Mouse (Mus musculus): ENCODE data around the gene Gm7075. TPM values are rescaled to one million over a fixed set of nuclear protein-coding genes. Genes with fewer than 3 reads are reported as not detected.
"Not testable (repeated sequence)": the region's sequence is repeated elsewhere in the genome, so short reads cannot be mapped to it uniquely, and the experiment has no call there.

The Gm7075 gene
- polyA plus RNA-seq, 1 experiment = not detected

GRCm38 (mm10) chr10:63388948-63389347 is 32.6 kb downstream of the Gm7075 start:
- H3K4me3 ChIP-seq (ENCODE audit: insufficient read depth, low read depth, low read length) = no peak overlapping the region
- H3K27ac ChIP-seq (replicated peaks; ENCODE audit: low read depth, low read length) = no peak overlapping the region
- H3K4me1 ChIP-seq (ENCODE audit: control insufficient read depth, insufficient read depth, insufficient read length, low read length) = no peaks in the 10 kb centered on the region

DNA sequence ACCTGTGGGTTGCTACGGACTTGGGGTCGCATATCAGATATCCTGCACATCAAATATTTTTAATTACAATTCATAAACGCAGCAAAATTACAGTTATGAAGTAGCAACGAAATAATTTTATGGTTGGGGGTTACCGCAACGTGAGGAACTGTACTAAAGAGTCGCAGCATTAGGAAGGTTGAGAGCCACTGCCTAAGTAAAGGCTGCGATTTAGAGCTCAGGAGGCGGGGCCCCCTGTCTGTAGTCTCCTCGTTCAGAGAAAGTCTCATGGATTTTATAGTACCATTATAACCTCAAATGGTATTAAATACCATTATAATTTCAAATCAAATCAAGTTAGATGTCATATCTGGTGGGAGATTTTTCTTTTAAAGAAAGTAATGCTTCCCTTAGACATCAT is 34.6 kb downstream of the Gm7075 start:
- H3K4me1 ChIP-seq (ENCODE audit: control insufficient read depth, insufficient read depth, insufficient read length, low read length) = no peaks in the 10 kb centered on the region
- peak overlapping the region; percentile 63 for H3K4me3 ChIP-seq (ENCODE audit: insufficient read depth, low read depth, low read length)
- no peak overlapping the region for H3K27ac ChIP-seq (replicated peaks; ENCODE audit: low read depth, low read length)

DNA sequence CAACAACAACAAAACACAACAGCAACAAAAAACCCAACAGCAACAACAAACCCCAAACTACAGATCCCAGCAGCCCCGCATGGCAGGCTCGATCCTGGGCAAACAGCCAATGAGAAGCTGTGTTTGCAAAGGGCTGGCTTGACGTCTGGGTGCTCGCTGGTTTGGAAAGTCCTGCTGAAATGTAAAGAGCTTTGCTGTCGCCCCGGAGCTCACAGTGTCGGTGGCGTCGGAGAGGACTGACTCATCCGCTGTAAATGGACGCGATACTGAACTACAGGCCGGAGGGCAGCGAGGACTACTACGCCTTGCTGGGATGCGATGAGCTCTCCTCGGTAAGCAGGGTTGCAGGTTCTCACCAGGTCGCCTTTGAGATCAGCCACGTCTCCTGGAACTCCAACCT is 35.1 kb downstream of the Gm7075 start:
- Histone ChIP-seq H3K27ac (replicated peaks; ENCODE audit: low read depth, low read length) (no peak overlapping the region), H3K4me3 (ENCODE audit: insufficient read depth, low read depth, low read length) (peak overlapping the region; percentile 63), H3K4me1 (ENCODE audit: control insufficient read depth, insufficient read depth, insufficient read length, low read length) (no peaks in the 10 kb centered on the region)

- H3K27ac ChIP-seq (replicated peaks; ENCODE audit: low read depth, low read length); H3K4me1 ChIP-seq (ENCODE audit: control insufficient read depth, insufficient read depth, insufficient read length, low read length): not testable (repeated sequence)
- H3K4me3 ChIP-seq (ENCODE audit: insufficient read depth, low read depth, low read length) = peak overlapping the region; percentile 63
Measured at GRCm38 (mm10) chr10:63385897-63386296, 35.7 kb downstream of the Gm7075 start.

DNA sequence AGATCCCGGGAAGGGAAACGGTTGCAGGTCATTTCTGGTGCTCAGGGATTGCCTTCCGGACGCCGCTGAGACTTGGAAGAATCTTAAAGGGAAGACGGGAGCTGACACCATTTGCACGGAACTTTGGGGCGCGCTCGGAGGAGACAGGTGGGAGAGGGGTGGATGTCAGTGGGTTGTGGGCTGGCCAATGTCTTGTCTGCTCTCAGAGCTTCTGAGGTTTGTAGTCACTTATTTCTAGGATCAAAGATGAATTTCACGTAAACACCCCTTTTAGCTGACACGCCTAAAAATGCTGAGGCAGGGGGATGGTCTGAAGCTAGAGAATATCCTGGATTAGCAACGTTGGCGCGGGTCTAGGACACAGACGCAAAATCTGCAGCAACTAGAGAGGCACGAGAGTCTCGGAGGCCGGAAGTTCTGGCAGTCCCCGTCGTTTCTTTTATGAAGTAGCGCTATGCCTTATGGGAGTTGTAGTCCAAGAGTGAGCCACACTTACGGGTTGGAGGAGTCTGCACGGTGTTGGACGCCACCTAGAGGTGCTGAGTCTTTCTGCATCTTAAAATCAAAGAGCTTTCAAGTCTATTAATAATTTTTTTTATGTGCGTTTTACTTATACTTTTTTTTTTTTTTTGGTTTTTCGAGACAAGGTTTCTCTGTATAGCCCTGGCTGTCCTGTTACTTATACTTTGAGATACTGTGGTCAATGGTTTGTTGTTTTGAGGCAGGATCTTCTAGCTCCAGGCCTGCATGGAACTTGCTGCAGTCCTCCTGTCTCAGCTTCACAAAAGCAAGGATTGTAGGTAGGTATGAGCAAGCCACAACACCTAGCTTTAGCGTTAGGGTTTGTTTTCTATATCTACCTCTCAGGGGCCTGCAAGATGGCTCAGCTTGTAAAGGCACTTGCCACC is 39.0 kb downstream of the Gm7075 start, which contains the start of gene Dnajc12:
Dnajc12 (plus strand) TSS at position 72 of the 908 bp plus-strand sequence.
- Histone ChIP-seq H3K4me1 (ENCODE audit: control insufficient read depth, insufficient read depth, insufficient read length, low read length) (no peaks in the 10 kb centered on the region), H3K27ac (replicated peaks; ENCODE audit: low read depth, low read length) (peak within 1 kb of the TSS; percentile 53; the same call in 1 of the 2 replicates), H3K4me3 (ENCODE audit: insufficient read depth, low read depth, low read length) (peak within 1 kb of the TSS; percentile 67)

DNA sequence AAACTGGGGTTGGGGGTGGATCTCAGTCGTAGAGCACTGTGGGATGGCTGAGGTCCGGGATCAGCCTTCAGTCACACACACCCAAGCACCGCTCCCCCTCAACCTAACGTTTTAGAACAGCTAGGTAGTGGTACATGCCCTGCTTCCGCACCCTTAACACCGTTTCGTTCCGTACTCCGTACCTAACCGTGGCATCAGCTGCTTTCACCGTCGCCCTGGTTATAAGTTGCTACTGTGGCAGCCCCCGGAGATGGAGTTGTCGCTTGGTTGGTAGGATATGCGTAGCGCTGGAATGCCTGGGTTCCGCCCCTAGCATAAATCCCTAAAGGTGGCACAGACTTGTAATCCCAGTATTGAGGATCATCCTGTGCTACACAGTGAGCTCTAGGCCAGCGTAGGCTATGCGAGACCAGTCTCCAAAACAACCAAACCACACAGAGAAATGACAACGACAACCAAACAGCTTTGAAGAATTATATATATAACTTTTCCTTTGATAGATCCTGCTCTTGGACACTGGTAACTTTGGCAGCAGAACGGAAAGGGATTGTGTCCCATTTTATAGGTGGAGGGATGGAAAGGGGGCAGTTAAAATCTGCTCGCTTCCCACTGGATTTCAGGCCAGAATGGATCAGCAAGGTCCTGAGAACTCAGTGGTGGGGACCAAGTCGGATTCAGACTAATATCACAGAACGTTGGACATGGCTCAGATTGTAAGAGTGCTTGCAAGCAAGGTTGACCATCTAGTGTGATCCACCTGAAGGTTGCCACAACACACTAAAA is 39.9 kb downstream of the Gm7075 start, which contains the start of gene Sirt1:
Sirt1 (minus strand) TSS at position 207 of the 783 bp plus-strand sequence.
- Histone ChIP-seq H3K4me1 (ENCODE audit: control insufficient read depth, insufficient read depth, insufficient read length, low read length) (no peaks in the 10 kb centered on the region), H3K27ac (replicated peaks; ENCODE audit: low read depth, low read length) (peak within 1 kb of the TSS; percentile 53; the same call in 1 of the 2 replicates), H3K4me3 (ENCODE audit: insufficient read depth, low read depth, low read length) (peak within 1 kb of the TSS; percentile 67)

DNA sequence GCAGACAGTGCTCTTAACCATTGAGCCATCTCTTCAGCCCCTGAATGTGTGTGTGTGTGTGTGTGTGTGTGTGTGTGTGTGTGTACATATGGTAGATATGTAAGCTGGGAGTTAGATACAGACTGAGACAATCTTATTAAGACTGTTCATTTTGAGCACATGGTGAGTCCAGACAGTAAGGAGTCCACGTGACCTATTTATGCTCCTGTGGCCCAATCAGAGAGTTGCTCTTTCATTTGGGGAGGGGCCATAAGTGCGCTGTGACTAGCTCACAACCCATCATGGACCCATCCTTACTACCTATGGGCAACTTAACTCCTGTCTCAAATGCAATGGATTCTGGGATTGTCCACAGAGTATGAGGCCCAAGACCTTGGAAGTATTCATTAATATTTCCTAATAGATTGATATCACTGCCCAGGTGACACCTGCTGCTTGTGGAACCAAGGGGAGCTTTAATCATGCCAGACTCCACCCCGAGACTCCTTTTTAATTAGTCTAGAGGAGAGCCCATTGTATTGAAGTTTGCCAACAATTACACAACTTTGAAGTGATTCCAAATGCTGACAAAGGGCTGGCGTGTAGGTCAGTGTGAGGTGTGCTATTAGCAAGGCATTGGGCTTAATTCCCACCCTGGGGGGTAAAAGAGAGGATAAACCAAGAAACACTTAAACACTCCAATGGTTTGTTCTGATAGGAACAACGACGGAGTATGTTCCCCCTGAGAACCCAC is 42.5 kb downstream of the Gm7075 start:
- H3K4me3 ChIP-seq (ENCODE audit: insufficient read depth, low read depth, low read length) = no peak overlapping the region
- no peak overlapping the region for H3K27ac ChIP-seq (replicated peaks; ENCODE audit: low read depth, low read length)
- no peaks in the 10 kb centered on the region for H3K4me1 ChIP-seq (ENCODE audit: control insufficient read depth, insufficient read depth, insufficient read length, low read length)

DNA sequence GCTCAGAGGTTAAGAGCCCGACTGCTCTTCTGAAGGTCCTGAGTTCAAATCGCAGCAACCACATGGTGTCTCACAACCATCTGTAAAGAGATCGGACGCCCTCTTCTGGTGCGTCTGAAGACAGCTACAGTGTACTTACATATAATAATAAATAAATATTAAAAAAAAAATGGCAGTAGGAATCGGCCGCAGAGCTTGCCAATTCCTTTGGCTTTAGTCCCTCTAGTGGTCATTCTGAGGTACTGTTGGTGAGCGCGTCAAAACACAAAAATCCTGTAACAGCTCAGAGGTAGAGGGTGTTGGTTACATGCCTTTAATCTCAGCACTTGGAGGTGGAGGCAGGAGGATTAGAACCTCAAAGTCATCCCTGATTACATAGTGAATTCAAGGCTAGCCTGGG is 44.1 kb downstream of the Gm7075 start:
- H3K4me3 ChIP-seq (ENCODE audit: insufficient read depth, low read depth, low read length) = no peak overlapping the region
- H3K27ac ChIP-seq (replicated peaks; ENCODE audit: low read depth, low read length) = no peak overlapping the region
- no peaks in the 10 kb centered on the region for H3K4me1 ChIP-seq (ENCODE audit: control insufficient read depth, insufficient read depth, insufficient read length, low read length)

- Histone ChIP-seq H3K27ac (replicated peaks; ENCODE audit: low read depth, low read length) (no peak overlapping the region), H3K4me3 (ENCODE audit: insufficient read depth, low read depth, low read length) (no peak overlapping the region), H3K4me1 (ENCODE audit: control insufficient read depth, insufficient read depth, insufficient read length, low read length) (no peaks in the 10 kb centered on the region)
Measured at GRCm38 (mm10) chr10:63376303-63376702, 45.3 kb downstream of the Gm7075 start.

Other genes with a start within 250 kb of the Gm7075 start
- 1.5 and 2.5 TPM in 2 replicates for gene Mypn, start 217.8 kb downstream of the Gm7075 start, polyA plus RNA-seq (2012; ENCODE audit: insufficient read depth, insufficient read length, missing spikeins)
- 24.5 and 30.8 TPM in 2 replicates for gene Herc4, start 178.0 kb downstream of the Gm7075 start, polyA plus RNA-seq (2012; ENCODE audit: insufficient read depth, insufficient read length, missing spikeins)
- 9.3 TPM in 2 replicates for gene Sirt1, start 40.1 kb downstream of the Gm7075 start, polyA plus RNA-seq (2012; ENCODE audit: insufficient read depth, insufficient read length, missing spikeins)
- 4.6 and 9.2 TPM in 2 replicates for gene Dnajc12, start 39.3 kb downstream of the Gm7075 start, polyA plus RNA-seq (2012; ENCODE audit: insufficient read depth, insufficient read length, missing spikeins)
- gene Ctnna3, start 8.3 kb upstream of the Gm7075 start, polyA plus RNA-seq (2012; ENCODE audit: insufficient read depth, insufficient read length, missing spikeins) = not detected in 2 replicates

All from brown adipose tissue, adult 24 weeks (tissue).